Mouse (Mus musculus) MEL-GATA-1-ER (cell line): ENCODE results near the gene Abcc5.

ENCODE experiments used
- DNase-seq: peaks from one replicate; pipeline ENCODE4 v3.0.0-alpha.2; 2012; ENCODE audit warnings: low read depth; ENCODE audit errors: extremely low read depth

Gene Abcc5

GRCm38 (mm10) chr16:20424226-20424663 lies 1.9 kb downstream of the Abcc5 start:
- peak; percentile 71 for DNase-seq

- DNase-seq = no peak
Observed at GRCm38 (mm10) chr16:20422938-20423730, 3.1 kb downstream of the Abcc5 start.

GRCm38 (mm10) chr16:20418054-20418453 lies 8.1 kb downstream of the Abcc5 start:
- no peak for DNase-seq

GRCm38 (mm10) chr16:20416262-20416661 lies 9.9 kb downstream of the Abcc5 start:
- no peak for DNase-seq

- no peak for DNase-seq
Observed at GRCm38 (mm10) chr16:20415804-20416203, 10.4 kb downstream of the Abcc5 start.

- no peak for DNase-seq
Observed at GRCm38 (mm10) chr16:20415211-20415610, 11.0 kb downstream of the Abcc5 start.

GRCm38 (mm10) chr16:20413870-20414331 lies 12.3 kb downstream of the Abcc5 start:
- DNase-seq = no peak

- DNase-seq = no peak
Observed at GRCm38 (mm10) chr16:20411958-20412570, 14.1 kb downstream of the Abcc5 start.

- no peak for DNase-seq
Observed at GRCm38 (mm10) chr16:20405335-20405734, 20.9 kb downstream of the Abcc5 start.

GRCm38 (mm10) chr16:20403327-20403726 lies 22.9 kb downstream of the Abcc5 start:
- no peak for DNase-seq

- no peak for DNase-seq
Observed at GRCm38 (mm10) chr16:20401592-20401991, 24.6 kb downstream of the Abcc5 start.

- no peak for DNase-seq
Observed at GRCm38 (mm10) chr16:20400707-20401591, 25.2 kb downstream of the Abcc5 start.

GRCm38 (mm10) chr16:20396851-20397250 lies 29.3 kb downstream of the Abcc5 start:
- DNase-seq = no peak

- no peak for DNase-seq
Observed at GRCm38 (mm10) chr16:20395216-20395907, 30.8 kb downstream of the Abcc5 start.

- DNase-seq = no peak
Observed at GRCm38 (mm10) chr16:20391753-20392152, 34.4 kb downstream of the Abcc5 start.

GRCm38 (mm10) chr16:20390233-20390632 lies 36.0 kb downstream of the Abcc5 start:
- DNase-seq = no peak

- no peak for DNase-seq
Observed at GRCm38 (mm10) chr16:20381031-20381430, 45.2 kb downstream of the Abcc5 start.

- no peak for DNase-seq
Observed at GRCm38 (mm10) chr16:20375341-20375740, 50.9 kb downstream of the Abcc5 start.

GRCm38 (mm10) chr16:20371731-20372130 lies 54.5 kb downstream of the Abcc5 start:
- DNase-seq = no peak

GRCm38 (mm10) chr16:20368221-20368620 lies 58.0 kb downstream of the Abcc5 start:
- no peak for DNase-seq

GRCm38 (mm10) chr16:20362121-20362520 lies 64.1 kb downstream of the Abcc5 start:
- DNase-seq = no peak
